Mouse (Mus musculus) cerebellum, postnatal 36 days (tissue): ENCODE data around the gene Lkaaear1.
A peak's percentile ranks its signal among the peaks of the same experiment; 100 is the strongest.

Experiments used
- DNase-seq, 2 experiments: peaks; one replicate each; pipeline ENCODE4 v3.0.0; 2021 to 2022; ENCODE audit warnings: mixed read lengths in 2 of 2

The Lkaaear1 gene

DNA sequence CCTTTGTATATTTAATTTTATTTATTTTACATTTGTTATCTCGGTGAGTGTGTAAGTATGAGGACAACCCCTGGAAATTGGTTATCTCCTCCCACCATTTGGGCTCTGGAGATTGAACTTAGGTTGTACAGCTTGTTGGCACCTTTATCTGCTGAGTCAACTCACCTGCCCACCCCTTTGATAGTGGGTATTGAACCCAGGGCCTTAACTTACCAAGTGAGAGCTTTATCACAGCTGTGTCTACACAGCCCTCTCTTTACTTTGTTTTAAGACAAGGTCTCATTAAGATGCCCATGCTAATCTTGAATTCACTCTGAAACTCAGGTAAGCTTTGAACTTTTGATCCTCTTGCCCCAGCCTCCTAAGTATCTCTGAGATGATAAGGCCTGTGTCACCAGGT, 16.3 kb downstream of the Lkaaear1 start:
- DNase-seq = no peak

DNA sequence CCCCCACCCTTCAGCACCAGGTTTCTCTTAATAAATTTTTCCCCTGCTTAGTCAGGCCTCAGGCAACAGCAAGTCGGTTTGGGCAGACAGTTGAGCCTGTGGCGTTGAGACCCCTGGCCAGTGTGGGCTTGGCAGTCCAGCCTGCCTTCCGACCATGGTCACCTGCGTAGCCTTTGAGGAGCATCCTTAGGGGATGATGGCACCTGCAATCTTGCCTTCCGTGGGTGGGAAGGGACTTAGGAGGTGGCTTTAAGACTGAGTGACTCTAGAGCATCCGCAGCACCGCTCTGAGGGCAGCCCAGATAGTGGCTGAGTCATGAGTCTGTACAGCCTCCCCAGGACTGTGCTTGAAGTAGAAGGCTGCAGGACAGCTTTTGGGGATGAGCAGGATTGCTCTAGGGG, 17.5 kb downstream of the Lkaaear1 start:
- peak; percentile 18 to 43 for DNase-seq

DNA sequence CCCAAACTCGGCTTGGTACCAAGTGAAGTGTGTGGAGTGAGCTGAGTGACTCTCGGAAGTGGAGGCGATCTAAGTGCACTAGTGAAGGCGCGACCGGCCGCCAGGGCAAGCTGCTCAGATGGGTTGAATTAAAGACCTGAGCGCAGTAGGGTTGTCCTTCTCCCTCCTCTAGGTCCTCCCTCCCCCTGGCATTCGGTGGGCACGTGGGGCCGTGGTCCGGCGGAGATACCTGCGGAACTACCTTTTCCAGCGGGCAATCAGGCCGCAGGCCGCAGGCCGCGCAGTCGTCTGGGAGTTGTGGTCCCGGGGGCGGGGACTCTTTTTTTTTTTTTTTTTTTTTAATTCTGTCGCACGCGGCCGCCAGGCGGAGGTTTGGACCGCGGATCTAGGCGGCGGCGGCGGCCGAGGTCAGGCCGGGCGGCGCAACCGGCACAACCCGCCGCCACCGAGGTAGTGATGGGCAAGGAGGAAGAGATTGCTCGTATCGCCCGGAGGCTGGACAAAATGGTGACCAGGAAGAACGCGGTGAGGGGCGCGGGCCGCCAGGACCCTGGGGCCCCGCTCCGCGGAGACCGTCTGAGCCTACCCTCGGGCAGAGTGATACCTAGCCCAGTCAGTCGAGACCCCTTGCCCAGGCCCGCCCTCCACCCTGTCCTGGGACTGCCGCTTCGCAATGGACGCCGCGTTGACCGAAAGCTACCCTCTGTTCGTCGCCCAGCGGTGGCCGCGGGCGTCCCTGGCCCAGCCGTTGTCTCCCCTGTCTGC, 18.1 kb downstream of the Lkaaear1 start, which contains the start of gene Tcea2:
Gene Tcea2, plus strand, starts transcription at position 360 of the 765 bp plus-strand sequence.
- DNase-seq = peak; percentile 78 to 83

DNA sequence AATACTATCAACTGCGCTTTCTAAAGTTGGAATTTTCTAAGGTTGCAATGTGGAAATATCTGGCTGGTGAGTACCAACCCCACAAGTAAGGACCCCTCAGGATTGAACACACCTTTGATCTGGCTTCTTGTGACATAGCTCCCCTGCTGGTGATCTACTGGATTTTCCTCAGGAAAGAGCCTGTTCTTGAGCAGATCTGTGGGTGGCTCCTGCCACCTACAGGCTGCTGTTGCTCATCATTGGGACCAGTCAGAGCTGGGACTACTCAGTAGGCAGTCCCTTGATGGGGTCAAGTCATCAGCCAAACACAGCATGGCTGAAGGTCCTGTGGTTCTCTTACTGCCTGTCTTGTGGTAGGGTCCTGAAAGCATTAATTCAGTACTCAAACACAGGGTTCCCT, 19.5 kb downstream of the Lkaaear1 start:
- peak; percentile 67 to 70 for DNase-seq

DNA sequence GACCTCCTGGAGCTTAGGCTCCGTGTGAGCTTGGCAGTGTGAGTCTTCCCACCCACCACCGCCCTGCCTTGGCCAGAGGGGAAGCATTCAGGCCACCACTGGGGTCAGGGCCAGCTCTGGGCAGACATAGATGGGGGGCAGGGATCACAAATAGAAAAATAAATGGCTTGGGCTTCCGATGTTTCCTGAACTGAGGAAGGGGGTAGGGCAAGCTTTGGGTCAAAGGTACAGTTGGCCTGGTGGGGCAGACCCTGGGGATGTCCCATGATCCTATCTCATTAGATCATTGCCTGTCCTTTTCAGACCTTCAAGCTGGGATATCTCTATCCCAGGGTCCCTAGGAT, 20.5 kb downstream of the Lkaaear1 start:
- DNase-seq = no peak

DNA sequence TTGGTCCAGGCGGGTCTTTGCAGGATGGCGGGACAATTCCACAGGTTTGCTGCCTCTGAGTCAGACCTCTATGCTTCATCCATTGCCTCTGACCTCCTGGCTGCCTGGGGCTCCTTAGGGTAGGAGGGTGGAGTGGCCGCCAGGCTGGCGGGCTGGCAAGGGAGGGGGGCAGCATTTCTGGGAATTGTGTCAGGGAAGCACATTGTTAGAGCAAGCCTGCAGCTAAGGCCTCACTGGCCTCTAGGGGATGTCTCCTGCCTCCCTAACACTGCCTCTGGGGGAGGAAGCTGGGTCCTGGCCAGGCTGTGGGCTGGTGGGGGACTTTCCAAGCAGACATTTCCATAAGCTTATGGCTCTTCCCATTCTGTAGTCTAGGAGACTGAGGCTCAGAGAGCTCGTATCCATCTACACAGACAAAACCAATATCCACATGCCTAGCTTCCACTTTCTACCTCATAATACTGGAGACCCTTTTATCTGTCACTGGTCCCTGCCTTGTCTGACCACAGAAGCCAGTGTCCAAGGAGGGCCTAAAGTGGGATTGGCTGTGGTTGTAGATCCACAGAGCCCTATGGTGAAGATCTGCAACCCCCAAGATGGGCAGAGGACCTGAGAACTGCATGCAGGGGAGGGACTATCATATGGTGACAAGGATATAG, 21.0 kb downstream of the Lkaaear1 start:
- DNase-seq = no peak

DNA sequence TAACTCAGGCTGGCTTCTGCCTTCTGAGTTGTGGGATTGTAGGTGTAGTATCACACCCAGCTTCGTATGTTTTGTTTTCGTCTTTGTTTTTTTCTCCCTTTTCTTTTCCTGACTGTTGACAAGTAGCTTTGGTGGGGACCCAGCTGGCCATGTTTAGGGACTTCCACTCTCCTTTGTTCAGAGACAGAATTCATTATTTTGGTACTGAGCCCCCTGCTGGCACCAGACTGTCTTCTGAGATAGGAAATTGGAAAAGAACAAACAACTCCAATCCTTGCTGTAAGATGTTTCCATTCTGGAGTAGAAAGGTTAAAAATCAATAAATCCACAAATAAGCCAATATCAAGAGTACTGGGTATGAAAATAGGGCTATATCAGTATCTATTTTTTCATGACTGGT, 21.8 kb downstream of the Lkaaear1 start:
- no peak for DNase-seq

DNA sequence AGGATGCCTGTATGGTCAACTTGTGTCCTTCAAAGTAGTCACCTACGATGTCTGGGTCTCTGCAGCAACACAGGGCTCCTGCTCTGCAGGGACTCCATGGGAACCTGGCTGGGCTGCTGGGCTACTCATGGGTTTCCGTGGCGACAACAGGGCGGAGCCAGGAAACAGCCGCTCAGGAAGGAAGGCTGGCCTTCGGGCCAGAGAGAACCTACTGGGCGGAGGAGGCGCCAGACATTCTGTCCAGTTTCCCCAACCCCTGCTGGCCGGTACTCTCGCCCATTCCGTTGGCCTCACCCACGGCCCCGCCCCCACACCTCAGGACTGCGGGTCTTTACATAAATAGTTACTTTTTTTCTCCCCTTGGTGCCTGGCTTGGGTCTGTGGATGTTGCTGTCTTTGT, 22.8 kb downstream of the Lkaaear1 start:
- peak; percentile 34 to 47 for DNase-seq

DNA sequence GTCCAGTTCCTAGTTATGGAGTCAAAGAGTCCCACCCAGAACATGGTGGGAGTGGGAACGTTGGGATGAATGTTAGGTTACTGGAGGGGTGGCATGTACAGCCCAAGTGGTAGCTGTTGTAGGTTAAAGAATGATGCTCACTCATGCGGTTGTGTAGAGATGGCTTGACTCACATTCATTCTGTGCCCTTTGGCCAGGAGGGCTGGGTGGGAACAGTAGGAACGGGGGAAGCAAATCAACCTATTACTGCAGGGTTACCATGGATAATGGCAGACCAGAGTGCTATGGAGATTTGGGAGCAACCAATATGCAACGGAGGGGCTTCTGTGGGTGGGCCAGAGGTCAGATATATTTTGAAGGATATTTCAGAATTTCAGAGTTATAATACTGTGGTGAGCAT, 23.3 kb downstream of the Lkaaear1 start:
- DNase-seq = no peak

DNA sequence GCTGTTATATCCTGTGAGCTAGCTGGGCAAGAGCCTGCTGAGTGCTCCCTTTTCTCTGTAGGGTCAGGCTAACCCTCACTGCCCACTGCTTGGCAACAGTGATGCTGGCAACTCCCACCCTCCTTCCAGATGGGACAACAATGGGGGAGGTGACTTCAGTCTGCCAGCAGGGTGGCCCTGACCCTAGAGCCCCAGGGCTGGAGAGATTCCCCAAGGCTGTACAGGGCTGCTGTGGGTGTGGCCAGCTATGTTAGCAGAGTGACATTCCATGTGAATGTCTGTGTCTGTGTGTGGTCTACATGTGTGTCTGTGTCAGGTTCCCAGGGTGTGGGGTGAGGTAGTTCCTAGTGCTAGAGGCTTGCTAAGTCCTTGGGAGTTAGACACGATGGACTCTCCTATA, 24.7 kb downstream of the Lkaaear1 start:
- DNase-seq = no peak

DNA sequence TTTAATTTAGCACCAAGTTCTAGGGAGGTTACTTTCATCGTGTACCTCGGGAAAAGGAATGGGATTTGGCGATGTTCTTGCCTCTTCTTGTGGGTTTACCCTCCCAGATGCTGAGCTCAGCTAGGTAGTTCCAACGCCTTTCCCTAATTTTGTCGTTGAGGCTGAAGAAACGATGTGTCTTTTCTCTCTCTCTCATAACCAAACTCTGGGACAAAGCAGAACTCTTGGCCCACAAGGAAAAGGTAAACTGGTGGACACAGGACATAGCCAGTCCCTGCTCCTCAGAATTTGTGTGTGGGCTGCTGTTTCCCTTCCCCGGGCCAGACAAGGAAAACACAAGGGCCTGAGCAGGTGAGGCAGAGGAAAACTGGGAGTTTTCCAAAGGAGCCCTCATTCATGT, 26.3 kb downstream of the Lkaaear1 start:
- no peak for DNase-seq

DNA sequence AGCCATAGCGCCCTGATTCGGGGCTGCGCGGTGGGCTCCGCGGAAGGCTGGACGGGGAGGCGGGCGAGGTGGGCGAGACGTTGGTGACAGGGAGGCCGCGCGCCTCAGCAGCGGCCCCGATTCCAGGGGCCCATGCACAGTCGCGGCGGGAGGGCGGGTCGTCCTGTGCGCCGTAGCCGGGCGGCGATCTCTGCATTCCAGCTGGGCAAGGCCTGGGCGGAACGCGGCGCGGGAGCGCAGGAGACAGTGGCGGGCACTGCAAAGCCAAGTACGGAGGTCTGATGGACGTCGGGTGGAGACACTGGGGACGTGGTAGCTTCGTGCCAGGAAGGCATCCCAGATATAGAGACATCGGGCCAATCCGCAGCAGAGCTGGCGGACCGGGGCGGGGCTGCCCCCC, 26.9 kb downstream of the Lkaaear1 start, which contains the start of gene Sox18:
Gene Sox18, minus strand, starts transcription at position 315 of the 400 bp plus-strand sequence.
- DNase-seq = no peak

DNA sequence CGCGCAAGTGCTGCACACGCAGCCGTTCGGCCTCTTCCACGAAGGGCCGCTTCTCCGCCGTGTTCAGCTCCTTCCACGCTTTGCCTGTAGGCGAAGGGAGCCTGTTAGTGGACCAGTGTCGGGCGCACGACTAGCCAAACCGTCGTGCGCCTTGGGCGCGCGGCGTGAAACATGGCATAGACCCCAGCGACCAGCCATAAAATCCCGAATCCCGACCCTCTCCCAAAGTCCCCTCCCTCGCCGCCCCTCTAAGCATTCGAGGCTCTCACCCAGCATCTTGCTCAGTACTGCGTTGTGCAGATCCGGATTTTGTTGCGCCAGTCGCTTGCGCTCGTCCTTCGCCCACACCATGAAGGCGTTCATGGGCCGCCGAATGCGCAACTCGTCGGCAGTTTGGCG, 27.3 kb downstream of the Lkaaear1 start:
- DNase-seq = no peak

DNA sequence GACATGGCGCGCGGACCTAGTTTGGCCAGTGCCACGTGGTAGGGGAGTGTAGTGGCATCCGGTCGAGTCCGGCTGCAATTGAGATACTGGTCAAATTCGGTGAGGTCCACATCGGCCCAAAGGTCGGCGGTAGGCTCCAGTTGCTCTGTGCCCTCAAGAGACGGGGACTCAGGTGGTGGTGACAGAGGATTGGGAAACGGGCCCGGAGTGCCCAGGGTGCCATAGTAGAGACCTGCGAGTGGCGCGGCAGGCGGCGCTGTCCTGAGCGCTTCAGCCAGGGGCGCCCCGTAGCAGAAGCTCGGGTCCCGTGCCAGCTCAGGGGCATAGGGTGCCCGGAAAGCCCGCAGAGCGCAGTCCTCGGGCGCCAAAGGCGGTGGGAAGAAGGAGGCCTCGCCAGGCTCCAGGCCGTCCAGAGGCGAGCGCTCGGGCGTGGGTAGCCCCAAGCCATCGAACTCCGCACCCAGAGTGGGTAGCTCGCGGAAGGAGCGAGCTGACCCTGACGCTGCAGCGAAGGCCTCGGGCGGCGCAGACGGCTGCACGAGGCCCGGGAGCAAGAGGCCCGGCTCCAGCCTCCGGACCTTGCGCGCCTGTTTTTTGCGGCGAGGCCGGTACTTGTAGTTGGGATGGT, 27.8 kb downstream of the Lkaaear1 start:
- DNase-seq = no peak

DNA sequence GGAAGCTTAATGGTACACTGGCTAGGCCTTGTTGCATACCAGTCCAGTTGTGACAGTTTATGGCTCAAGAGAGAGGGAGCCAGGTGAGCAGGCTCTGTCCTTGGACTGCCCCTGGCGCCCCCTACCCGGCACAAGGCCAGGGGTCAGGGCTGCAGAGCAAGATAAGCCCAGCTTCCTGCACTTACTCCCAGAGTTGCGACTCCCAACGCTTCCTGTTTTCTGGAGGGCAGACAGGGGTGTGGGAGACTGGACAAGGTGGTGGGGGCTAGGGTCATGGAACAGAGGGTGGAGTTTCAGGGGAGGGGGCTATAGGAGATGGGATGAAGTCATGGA, 35.0 kb downstream of the Lkaaear1 start:
- DNase-seq = no peak

DNA sequence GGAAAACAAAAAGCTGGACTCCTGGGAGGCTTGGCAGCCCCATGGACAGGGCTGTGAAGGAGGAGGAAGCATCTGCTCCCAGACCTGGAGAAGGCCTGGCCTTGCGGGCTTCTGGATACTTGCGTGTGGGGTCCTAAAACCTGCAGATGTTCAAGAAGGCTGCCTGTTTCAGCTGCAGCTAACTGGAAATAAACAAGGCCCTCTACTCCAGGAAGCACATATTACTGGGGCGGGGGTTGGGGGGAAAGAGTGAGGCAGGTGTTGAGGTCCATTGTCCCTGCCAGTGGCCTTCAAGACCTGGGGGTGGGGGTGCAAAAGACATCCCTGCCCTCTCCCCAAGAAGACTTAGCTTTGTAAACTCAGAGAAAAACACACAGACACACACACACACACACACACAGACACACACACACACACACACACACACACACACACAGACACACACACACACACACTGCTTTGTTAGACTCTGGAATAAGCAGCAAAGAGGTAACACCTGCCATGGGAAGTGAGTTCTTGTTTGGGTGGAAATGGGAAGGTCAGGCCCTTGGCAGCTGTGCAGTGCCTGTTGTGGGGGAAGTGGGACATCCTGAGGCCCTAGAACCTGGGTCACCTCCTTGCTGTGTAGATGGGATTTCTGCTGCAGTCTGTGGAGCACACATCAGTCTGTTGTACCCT, 35.5 kb downstream of the Lkaaear1 start:
- no peak for DNase-seq

DNA sequence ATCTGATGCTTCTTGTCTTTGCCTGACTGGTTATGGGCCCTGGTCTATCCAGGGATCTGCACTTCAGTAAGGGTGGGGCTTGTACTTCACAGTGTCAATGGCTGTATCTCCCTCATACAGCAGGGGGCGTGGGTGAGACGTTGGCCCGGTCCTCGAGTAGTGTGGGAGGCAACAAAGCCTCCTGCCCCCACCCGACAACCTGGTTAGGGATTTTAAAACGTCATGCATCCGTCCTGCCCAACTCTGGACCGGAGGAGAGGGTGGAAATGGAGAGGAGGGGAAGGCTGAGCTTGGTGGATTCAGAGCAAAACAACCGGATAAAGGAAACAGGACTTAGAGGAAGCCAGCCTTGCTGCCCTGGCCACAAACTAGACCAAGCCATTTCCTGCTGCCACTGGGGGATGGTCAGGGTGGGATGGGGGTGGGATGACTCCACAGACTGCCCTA, 38.6 kb downstream of the Lkaaear1 start:
- DNase-seq = peak; percentile 82 to 83

DNA sequence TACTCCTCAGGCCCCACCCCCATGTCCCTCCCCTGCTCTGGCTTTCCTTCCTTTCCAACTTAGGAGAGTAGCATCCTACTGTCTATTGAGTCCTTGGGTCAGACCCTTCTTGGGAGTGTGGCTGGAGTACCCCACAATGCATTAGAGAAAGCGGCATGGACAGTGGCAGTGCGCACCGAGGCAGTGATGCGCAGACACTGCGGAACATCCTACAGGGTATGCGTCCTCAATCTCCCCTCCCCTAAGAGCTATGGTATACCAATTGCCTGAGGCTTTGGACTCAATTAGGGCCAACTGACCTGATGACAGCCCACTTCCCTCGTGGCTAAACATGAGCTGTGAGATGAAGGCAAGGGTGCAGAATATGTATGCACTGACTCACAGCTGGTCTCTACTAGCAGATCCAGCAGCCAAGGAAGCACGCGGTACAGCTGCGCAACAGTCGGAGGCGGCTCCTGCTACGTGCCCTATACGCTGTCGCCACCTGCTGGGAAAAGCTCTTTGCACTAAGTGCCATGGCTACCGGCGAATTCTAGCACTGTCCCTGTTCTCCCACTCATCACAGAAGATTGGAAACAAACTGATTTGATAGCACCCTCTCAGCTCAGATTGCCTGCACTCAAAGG, 39.2 kb downstream of the Lkaaear1 start:
- no peak for DNase-seq

DNA sequence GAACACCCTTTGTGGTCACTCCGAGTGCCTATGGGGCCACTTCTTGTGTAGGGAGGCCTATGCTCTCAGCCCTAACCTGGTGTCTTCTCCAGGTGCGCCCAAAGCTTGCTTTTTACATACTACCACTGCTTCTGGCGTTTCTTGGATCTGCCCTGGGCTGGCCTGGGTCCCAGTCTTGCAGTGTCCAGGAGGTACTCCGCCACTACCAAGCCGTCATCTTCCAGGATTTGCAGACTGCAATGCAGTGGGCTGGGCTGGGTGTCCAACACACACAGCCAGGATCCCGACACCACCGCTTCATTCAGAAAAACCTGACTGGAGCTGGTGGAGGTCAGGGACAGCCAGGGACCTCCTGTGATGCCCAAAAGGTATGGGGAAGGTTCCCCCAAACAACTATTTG, 39.7 kb downstream of the Lkaaear1 start:
- no peak for DNase-seq

DNA sequence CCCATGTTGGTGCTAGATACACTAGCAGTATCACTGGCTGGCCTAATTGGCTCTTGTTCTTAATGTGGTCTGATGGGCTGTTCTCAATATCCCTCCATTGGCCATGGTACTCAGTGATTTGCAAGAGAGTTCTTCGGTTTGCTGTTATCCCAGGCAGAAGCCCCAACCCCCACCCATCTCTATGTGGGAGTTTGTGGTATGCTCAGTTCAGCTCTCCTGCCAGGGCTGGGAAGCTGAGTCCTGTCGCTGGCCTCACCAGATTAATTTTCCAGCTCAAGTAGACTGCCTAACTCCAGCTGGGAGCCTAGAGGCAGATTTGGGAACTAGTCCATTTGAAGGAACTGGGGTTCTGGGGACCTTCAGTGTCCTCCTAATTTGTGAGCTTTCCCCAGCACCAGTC, 40.8 kb downstream of the Lkaaear1 start:
- DNase-seq = no peak

DNA sequence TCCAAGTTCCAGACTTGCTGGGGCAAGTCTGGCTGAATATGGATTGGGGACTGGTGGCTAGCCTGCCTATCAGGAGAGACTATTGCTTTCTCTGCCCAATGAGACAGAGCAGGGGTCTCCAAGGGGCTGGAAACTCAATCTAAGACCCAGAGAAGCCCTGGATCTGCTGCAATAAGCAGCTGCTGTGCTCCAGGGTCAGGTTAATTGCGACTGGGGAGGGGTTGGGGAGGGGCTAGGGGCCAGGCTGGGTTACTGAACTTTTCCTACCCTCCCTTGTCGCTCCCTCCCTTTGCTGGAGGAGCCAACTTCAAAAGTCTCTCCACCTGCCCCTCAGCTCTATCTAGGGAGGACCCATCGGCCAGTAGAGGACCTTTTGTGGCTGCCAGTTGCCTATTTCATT, 41.5 kb downstream of the Lkaaear1 start, which contains the start of gene Gm29797:
Gene Gm29797, plus strand, starts transcription at position 301 of the 400 bp plus-strand sequence.
- DNase-seq = no peak

DNA sequence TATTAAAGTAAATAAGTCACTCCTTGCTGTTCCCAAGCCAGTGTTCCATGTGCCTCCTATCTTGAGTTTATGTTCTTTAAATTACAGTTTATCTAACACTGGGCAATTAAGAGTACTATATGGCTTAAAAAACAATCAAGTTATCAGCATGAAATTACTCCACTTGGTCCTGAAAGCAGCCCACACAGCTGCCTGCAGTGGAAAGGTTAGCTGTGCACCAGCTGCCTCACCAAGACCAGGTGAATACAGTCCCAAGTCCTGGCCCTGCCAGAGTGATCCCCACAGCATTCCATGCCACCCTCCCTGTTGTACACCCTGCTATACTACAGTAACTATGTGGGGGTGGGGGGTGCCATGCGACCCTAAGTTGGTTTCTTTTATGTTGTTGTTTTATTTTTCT, 44.7 kb downstream of the Lkaaear1 start:
- DNase-seq = no peak

DNA sequence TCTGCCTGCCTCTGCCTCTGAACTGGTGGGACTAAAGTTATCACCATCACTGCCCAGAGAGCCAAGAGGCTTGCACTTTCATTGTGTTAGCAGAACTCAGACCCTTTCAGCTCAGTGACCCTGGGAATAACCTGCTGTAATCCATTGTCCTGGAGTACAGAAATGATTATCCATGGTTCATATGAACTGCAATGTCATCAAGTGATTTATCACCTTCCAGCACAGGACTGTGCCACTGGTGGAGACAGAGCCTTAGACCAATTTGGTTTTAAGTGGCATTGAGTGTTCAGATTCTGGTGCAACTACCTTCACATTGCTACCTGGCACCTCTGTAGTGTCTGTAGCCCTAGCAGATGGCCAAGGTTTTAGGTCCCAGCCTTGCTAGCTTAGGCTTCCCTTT, 45.2 kb downstream of the Lkaaear1 start:
- no peak for DNase-seq
